Mouse (Mus musculus): ENCODE results near the gene Vkorc1l1.

DNA sequence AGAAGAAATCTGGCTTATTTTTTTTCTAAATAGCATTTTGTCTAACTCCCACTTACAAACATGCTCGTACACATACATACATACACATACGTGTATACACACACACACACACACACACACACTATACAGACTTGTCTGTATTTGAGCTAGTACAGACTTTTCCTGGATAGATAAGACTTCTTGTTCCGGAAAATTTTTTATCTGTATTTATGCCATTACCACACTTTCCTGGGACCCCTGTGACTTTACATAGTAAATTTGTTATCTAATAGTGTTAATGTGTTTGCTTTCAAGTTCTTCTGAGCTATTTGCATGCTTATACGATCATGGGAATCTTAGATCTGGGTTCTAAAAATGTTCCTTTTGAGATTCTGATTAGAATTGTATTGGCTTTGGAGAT is 10.4 kb downstream of the Vkorc1l1 start:
- no peak for TF ChIP-seq CTCF (IDR thresholded peaks at IDR 0.05; ENCODE audit: extremely low read depth, insufficient read length, insufficient replicate concordance, low read depth, low read length)
- no peak for TF ChIP-seq POLR2A (IDR thresholded peaks at IDR 0.05; ENCODE audit: low read depth, low read length)

Measured in small intestine, adult 2 months (tissue).